Mouse (Mus musculus) forebrain, embryonic 11.5 days (tissue): ENCODE data around the gene Hist2h2be. TPM values are rescaled to one million over a fixed set of nuclear protein-coding genes. Genes with fewer than 3 reads are reported as not detected.
"Not testable (repeated sequence)": the region's sequence is repeated elsewhere in the genome, so short reads cannot be mapped to it uniquely, and the experiment has no call there.

Experiments used
- ATAC-seq: fragments of 200-750 bp; cut with Nextera tagmentation; replicated peaks from 2 replicates; pipeline ENCODE4 v1.8.0; 2017; ENCODE audit warnings: moderate TSS enrichment; ENCODE audit not compliant: low FRiP score
- DNase-seq: peaks from one replicate; pipeline ENCODE4 v3.0.0-alpha.2; 2017; ENCODE audit warnings: low spot score
- H3K27ac ChIP-seq: fragments of 300-500 bp; sonication (generic); 2 replicates; pipeline ENCODE4 v1.5.1; 2014; ENCODE audit warnings: low read depth, low read length
- H3K27me3 ChIP-seq: fragments of 300-500 bp; sonication (generic); 2 replicates; pipeline ENCODE4 v1.6.1; 2014; ENCODE audit warnings: mild to moderate bottlenecking, low read length, mixed read lengths; ENCODE audit not compliant: control insufficient read depth, insufficient read depth
- H3K36me3 ChIP-seq: fragments of 300-500 bp; sonication (generic); 2 replicates; pipeline ENCODE4 v1.6.1; 2014; ENCODE audit warnings: mild to moderate bottlenecking, low read length, moderate library complexity, mixed read lengths; ENCODE audit not compliant: control insufficient read depth, insufficient read depth
- H3K4me1 ChIP-seq: fragments of 300-500 bp; sonication (generic); replicated peaks from 2 replicates; pipeline ENCODE4 v1.6.1; 2014; ENCODE audit warnings: low read length, mixed read lengths; ENCODE audit not compliant: control insufficient read depth, insufficient read depth
- H3K4me2 ChIP-seq: fragments of 300-500 bp; sonication (generic); 2 replicates; pipeline ENCODE4 v1.6.1; 2014; ENCODE audit warnings: low read depth, mild to moderate bottlenecking, low read length, moderate library complexity, mixed read lengths; ENCODE audit not compliant: severe bottlenecking
- H3K4me3 ChIP-seq: fragments of 300-500 bp; sonication (generic); 2 replicates; pipeline ENCODE4 v1.5.1; 2014; ENCODE audit warnings: low read depth, low read length
- H3K9ac ChIP-seq: fragments of 300-500 bp; sonication (generic); 2 replicates; pipeline ENCODE4 v1.6.1; 2014; ENCODE audit warnings: low read length
- H3K9me3 ChIP-seq: fragments of 300-500 bp; sonication (generic); 2 replicates; pipeline ENCODE4 v1.6.1; 2016; ENCODE audit warnings: low read length, mixed read lengths; ENCODE audit not compliant: control insufficient read depth
- WGBS: fragments of 180-500 bp; shearing (Covaris S2); extraction: QIAGEN DNeasy Blood & Tissue Kit; methylation state at CpG from one replicate; pipeline ENCODE4 v1.1.7; 2014; 5-methylcytosine and 5-hydroxymethylcytosine counted together
- polyA plus RNA-seq: library from polyadenylated mRNA; unstranded; fragments of >200 nt; fragmentation: Nextera tagmentation; extraction: Ambion mirVana; gene quantifications from 2 replicates; pipeline ENCODE4 v1.2.1, GENCODE M21; 2014

Gene Hist2h2be
- polyA plus RNA-seq, 1 experiment from 2014 or later, result 15.8 TPM

DNA sequence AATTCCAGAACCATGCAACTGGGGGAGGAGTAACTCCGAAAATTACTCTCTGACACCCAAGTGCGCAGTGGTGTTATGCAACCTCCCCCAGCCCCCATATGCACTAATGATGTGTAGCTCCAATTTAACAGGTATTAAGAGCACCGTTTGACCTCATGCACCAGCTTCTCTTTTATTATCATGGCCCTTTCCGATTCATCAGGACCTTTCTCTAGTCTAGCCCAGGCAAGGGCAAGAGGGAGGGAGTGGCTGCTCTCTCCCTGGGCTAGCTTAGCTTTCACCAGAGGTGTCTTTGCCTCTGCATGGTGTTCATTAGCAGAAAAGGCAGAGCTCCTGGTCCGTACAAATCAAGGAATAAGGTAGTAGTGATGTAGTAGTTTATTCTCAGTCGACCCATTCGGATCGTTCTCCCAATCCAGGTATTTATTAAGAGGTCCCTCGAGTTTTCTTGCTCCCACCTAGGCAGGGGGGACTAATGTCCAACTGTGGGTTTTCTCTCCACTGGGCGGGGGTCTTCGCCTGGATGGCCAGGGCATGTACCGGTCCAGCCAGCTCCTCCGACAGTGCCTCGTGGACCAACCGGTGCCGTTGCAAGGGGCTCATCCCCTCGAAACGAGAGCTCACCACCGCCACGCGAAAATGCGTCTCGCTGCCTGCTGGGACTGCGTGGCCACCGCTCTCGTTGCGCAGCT, 24.3 kb upstream of the Hist2h2be start:
- WGBS, result 21% methylated on average over 27 of the region's 27 CpGs

DNA sequence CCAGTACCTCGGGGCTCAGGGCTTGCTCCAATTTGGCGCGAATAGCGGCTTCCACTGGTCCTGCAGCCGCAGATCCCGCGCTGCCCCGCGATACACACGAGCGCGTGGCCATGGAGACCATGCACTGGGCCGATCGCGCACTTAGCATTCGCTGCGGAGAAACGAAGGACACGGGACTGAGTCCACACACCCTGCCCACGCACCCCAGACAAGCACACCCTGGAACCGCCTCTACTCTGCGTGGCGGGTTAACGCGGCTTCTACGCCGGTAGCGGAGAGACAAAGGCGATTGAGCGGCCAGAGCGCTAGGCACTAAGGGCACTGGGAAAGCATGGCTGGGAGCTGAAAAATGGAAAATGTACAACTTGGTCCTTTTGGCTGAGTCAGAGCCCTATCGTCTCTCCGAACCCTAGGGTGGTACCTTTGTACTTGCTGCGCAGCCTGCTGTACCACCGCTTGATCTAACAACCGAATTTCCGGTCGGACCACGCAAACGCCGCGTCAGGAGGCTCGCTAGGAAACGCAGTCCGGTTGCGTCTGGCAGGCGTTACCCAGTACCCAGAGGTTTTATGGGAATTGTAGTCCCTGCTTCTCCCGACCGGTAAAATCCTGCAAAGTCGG, 23.7 kb upstream of the Hist2h2be start:
- peak; percentile 93 for DNase-seq
- Histone ChIP-seq H3K9ac (peak overlapping the region; percentile 97), H3K9me3 (no peaks in the 10 kb centered on the region), H3K4me1 (peaks cover 7% of the 10 kb centered on the region), H3K27me3 (no peaks in the 10 kb centered on the region), H3K4me3 (peak overlapping the region; percentile 66), H3K27ac (peak overlapping the region; percentile 92), H3K36me3 (no peaks in the 10 kb centered on the region), H3K4me2 (peak overlapping the region; percentile 98)
- under 1% methylated on average over 50 of the region's 50 CpGs for WGBS
- peak; percentile 93 for ATAC-seq

More for the DNA sequence above, 24.3 kb upstream of the Hist2h2be start:
- no peaks in the 10 kb centered on the region for H3K9me3 ChIP-seq
- ATAC-seq (no peak), DNase-seq (no peak)
- H3K4me3 ChIP-seq, result peak overlapping the region; percentile 66
- H3K4me2 ChIP-seq, result peak overlapping the region; percentile 98
- peak overlapping the region; percentile 92 for H3K27ac ChIP-seq
- peaks cover 7% of the 10 kb centered on the region for H3K4me1 ChIP-seq
- peak overlapping the region; percentile 97 for H3K9ac ChIP-seq
- H3K27me3 ChIP-seq, result no peaks in the 10 kb centered on the region
- no peaks in the 10 kb centered on the region for H3K36me3 ChIP-seq

- peaks cover 7% of the 10 kb centered on the region for H3K4me1 ChIP-seq
- H3K27me3 ChIP-seq, result no peaks in the 10 kb centered on the region
- H3K4me2 ChIP-seq, result peak overlapping the region; percentile 98
- ATAC-seq, result peak; percentile 25; the same call in 1 of the 2 replicates
- WGBS, result 2% methylated on average over 6 of the region's 6 CpGs
- peak overlapping the region; percentile 50 for H3K9ac ChIP-seq
- peak overlapping the region; percentile 66 for H3K4me3 ChIP-seq
- no peak for DNase-seq
- H3K27ac ChIP-seq, result no peak overlapping the region
- no peaks in the 10 kb centered on the region for H3K36me3 ChIP-seq
- no peaks in the 10 kb centered on the region for H3K9me3 ChIP-seq
Observed at GRCm38 (mm10) chr3:96198181-96198580, 22.7 kb upstream of the Hist2h2be start.

DNA sequence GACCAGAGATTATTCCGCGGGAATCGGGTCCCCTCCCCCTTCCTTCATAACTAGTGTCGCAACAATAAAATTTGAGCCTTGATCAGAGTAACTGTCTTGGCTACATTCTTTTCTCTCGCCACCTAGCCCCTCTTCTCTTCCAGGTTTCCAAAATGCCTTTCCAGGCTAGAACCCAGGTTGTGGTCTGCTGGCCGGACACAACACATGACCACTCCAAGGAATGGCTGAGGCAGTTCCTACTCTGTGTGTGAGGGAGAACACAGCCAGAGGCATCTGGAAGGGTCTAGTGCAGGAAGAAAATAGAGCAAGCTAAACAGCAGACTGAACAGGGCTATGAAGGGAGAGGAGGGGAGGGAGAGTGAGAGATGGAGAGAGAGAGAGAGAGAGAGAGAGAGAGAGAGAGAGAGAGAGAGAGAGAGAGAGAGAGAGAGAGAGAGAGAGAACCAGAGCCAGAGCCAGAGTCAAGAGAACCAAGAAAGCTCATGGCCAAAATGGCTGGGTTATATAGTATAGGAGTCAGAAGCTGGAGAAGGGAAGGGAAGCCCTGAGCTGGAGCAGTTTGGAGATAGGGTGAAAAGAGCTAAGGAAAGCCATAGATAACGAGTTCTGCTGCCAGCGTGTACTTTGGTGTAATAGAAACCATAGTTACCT, 22.2 kb upstream of the Hist2h2be start:
- not testable (repeated sequence) for H3K4me2 ChIP-seq, H3K4me1 ChIP-seq, ATAC-seq, H3K27ac ChIP-seq, H3K9me3 ChIP-seq, H3K36me3 ChIP-seq, H3K27me3 ChIP-seq, DNase-seq, H3K9ac ChIP-seq, H3K4me3 ChIP-seq
- WGBS, result 29% methylated on average over 7 of the region's 8 CpGs

- Histone ChIP-seq H3K4me3 (no peak overlapping the region), H3K9ac (no peak overlapping the region), H3K9me3 (no peaks in the 10 kb centered on the region), H3K27me3 (no peaks in the 10 kb centered on the region), H3K4me2 (no peak overlapping the region), H3K27ac (no peak overlapping the region), H3K36me3 (no peaks in the 10 kb centered on the region), H3K4me1 (peaks cover 7% of the 10 kb centered on the region)
- ATAC-seq (no peak), DNase-seq (no peak)
- WGBS, result 72% methylated on average over 2 of the region's 2 CpGs
Observed at GRCm38 (mm10) chr3:96199731-96200130, 21.2 kb upstream of the Hist2h2be start.

- ATAC-seq, result no peak
Observed at GRCm38 (mm10) chr3:96207819-96208218, 13.1 kb upstream of the Hist2h2be start.

DNA sequence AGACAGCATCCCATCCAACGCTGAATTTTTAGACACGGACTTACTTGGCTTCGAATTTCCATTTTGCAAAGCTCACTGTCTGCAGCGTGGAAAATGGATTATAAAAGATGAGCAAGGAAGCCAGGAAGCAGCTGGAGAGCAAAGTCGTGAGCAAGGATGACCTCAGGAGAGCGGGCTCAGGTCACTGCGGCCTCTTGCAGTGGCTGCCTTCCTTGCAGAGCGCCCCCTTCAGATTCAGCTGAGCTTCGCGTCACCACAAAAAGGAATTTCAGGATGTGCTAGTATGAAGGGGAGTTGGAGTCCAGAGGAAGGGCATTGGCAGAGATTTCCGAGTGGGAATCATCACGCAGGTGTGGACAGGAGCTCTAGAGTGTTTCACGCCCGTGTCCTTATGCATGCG, 11.7 kb upstream of the Hist2h2be start:
- WGBS, result 22% methylated on average over 15 of the region's 15 CpGs
- H3K4me2 ChIP-seq, result no peak overlapping the region
- H3K4me3 ChIP-seq, result no peak overlapping the region
- ATAC-seq, result no peak
- no peaks in the 10 kb centered on the region for H3K36me3 ChIP-seq
- 0 out of 2 replicates have a peak, but pooled peaks cover 2% of the 10 kb centered on the region for H3K4me1 ChIP-seq
- H3K9ac ChIP-seq, result no peak overlapping the region
- no peaks in the 10 kb centered on the region for H3K9me3 ChIP-seq
- no peak for DNase-seq
- H3K27ac ChIP-seq, result no peak overlapping the region
- H3K27me3 ChIP-seq, result no peaks in the 10 kb centered on the region

More at GRCm38 (mm10) chr3:96207819-96208218, 13.1 kb upstream of the Hist2h2be start:
- H3K27ac ChIP-seq, result no peak overlapping the region
- H3K4me2 ChIP-seq, result no peak overlapping the region
- no peak for DNase-seq
- H3K4me1 ChIP-seq, result 0 out of 2 replicates have a peak, but pooled peaks cover 2% of the 10 kb centered on the region
- no peaks in the 10 kb centered on the region for H3K9me3 ChIP-seq
- WGBS, result 85% methylated on average over 3 of the region's 3 CpGs
- no peak overlapping the region for H3K4me3 ChIP-seq
- no peaks in the 10 kb centered on the region for H3K36me3 ChIP-seq
- H3K27me3 ChIP-seq, result no peaks in the 10 kb centered on the region
- no peak overlapping the region for H3K9ac ChIP-seq

DNA sequence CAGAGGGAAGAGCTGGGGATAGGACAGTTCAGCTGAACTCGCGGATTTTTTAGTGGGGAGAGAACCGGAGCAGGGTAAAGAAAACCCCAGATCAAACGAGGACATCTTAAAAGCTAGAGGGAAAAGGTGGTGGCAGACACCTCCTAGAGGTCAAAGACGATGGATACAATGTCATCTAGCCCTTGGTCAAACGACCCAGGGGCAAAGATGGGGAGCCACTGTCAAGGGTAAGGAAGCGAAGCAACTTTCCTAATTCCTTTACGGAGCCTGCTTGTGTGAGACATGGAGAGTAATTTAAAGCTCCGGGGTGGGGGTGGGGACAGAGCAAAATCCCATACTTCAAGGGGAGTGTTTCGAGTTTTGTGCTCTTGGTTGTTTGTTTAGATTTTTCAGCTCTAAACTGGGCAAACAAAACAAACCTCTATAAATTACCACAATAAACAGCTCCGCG, 1.7 kb upstream of the Hist2h2be start:
- ATAC-seq (peak; percentile 16; the same call in 1 of the 2 replicates), DNase-seq (peak; percentile 60)
- peak overlapping the region; percentile 68 for H3K4me2 ChIP-seq
- H3K9ac ChIP-seq, result peak overlapping the region; percentile 84
- H3K27ac ChIP-seq, result peak overlapping the region; percentile 98
- no peaks in the 10 kb centered on the region for H3K27me3 ChIP-seq
- WGBS, result under 1% methylated on average over 12 of the region's 12 CpGs
- peak overlapping the region; percentile 44 for H3K4me3 ChIP-seq
- H3K9me3 ChIP-seq, result no peaks in the 10 kb centered on the region
- H3K4me1 ChIP-seq, result peaks cover 9% of the 10 kb centered on the region; the same call in 1 of the 2 replicates
- H3K36me3 ChIP-seq, result no peaks in the 10 kb centered on the region
